Mouse (Mus musculus): ENCODE data around the gene Dip2b.
A peak's percentile ranks its signal among the peaks of the same experiment; 100 is the strongest.

The Dip2b gene

GRCm38 (mm10) chr15:100038470-100038971, at the start of gene Dip2b:
TSS of gene Dip2b (plus strand) at chr15:100038664.
- DNase-seq (ENCODE audit: low spot score in 2 of 2): peak; percentile 87 to 92

GRCm38 (mm10) chr15:99993100-99993499, 45.4 kb upstream of the Dip2b start:
- DNase-seq (ENCODE audit: low spot score in 2 of 2): no peak

DNA sequence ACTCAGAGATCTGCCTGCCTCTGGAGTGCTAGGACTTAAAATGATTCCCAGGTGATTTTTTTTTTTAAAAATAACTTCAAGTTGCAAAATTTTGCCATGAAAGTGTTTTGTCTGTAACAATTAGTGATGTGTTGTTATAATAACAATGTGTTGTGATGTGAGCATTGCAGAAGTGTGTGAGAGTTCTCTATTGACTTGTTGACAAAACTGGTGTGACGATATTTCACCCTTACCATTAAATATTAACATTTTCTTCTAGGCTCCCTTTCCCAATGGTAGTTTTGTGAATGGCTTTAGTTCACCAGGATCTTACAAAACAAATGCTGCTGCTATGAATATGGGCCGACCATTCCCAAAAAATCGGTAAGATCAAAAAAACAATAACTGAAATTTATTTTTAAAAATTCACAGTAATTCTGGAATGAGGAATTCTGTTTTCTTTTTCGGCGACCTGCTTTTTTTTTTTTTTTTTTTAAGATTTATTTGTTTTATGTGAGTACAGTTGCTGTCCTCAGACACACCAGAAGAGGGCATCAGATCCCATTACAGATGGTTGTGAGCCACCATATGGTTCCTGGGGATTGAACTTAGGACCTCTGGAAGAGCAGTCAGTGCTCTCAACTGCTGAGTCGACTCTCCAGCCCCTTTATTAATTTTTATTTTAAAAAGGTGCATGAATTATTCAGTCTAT, 41.2 kb upstream of the Dip2b start:
- no peak for DNase-seq (ENCODE audit: low spot score in 2 of 2)

DNA sequence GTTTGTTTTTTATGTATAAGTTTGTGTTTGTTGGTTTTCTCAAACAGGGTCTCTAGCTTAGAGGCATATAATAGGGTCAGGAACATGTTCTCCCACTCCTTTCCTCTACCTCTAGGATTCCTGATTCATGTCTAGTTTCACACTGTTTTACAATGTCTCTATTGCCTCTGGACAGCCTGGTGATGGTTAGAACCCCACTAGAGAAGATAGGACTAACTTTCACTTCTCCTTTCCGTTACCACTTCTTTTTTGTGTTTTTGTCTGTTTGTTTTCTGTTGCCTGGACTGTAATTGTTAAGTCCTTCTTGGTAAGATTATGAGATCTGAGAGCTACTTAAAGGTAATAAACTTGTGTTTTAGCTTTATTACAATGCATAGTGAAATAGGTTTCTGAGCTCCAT, 39.1 kb upstream of the Dip2b start:
- DNase-seq (ENCODE audit: low spot score in 2 of 2): no peak

GRCm38 (mm10) chr15:100004677-100005273, 33.7 kb upstream of the Dip2b start:
- no peak for DNase-seq (ENCODE audit: low spot score in 2 of 2)

DNA sequence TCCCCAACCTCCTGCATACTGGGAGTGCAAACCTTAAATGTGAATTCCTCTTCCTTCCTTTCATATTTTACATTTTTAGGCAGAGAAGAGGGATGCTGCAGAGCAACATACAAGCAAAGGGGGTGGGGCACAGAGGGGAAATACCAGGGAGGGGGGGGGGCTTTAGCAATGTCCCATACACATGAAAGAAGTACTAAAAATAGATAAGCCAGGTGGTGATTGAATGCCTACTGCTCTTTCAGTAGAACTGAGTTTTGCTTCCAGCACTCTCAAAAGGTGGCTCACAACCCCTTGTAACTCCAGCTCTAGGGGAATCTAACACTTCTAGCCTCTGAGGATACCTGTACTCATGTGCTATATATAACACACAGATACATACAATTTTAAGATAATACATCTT, 32.3 kb upstream of the Dip2b start:
- DNase-seq (ENCODE audit: low spot score in 2 of 2): no peak

DNA sequence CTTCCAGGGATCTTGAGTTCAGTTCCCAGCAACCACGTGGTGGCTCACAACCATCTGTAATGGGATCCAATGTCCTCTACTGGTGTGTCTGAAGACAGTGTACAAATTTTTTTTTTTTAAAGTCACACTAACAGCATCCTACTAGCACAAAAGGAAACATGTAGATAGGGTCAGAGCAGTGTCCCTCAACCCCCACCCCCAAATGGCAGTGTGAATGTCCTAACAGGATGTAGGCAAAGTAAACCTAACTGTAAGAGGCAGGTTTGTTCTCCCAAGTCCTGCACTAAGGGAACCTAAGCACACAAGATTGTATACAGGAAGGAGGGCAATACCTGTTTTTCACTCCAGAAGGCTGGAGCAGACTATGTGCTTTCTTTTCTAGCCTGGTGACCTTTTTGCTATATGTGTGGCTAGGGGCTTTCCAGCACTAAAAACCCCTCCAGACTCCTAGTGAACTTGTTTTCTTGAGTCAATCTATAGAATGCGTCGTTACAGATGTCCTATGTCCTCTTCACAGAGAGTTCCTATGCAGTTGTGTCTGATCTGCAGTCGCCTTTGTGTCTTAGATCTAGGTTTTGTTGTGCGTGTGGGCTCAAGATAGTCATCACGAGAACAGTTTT, 20.1 kb upstream of the Dip2b start:
- DNase-seq (ENCODE audit: low spot score in 2 of 2): no peak

DNA sequence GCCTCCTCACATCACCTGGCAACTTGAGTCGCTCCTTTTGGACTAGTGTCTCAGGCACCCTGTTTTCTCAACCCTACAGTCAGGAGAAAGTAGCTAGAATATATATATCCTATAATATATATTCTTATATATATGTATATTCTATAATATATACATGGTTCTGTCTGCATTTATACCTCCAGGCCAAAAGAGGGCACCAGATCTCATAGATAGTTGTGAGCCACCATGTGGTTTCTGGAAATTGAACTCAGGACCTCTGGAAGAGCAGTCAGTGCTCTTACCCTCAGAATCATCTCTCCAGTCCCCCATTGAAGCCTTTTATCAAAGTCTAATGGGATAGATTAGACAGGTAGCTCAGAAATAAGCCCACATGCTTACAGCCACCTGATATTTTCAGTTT, 17.3 kb upstream of the Dip2b start:
- no peak for DNase-seq (ENCODE audit: low spot score in 2 of 2)

DNA sequence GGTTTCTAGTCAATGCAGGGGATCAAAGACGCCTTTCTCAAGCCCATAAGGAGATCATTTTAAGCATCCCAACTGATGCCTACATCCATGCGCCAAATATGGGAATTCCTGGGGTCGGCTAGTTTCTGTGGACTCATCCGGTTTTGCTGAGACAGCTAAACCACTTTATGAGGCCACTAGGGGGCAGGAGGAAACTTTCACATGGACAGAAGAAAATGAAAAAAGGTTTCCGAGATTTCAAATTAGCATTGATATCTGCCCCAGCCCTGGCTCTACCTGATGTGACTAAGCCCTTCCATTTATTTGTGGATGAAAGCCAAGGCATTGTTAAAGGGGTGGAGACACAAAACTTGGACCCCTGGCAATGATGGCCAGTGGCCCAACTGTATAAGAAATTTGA, 15.5 kb upstream of the Dip2b start:
- peak; percentile 33 to 44 for DNase-seq (ENCODE audit: low spot score in 2 of 2)

DNA sequence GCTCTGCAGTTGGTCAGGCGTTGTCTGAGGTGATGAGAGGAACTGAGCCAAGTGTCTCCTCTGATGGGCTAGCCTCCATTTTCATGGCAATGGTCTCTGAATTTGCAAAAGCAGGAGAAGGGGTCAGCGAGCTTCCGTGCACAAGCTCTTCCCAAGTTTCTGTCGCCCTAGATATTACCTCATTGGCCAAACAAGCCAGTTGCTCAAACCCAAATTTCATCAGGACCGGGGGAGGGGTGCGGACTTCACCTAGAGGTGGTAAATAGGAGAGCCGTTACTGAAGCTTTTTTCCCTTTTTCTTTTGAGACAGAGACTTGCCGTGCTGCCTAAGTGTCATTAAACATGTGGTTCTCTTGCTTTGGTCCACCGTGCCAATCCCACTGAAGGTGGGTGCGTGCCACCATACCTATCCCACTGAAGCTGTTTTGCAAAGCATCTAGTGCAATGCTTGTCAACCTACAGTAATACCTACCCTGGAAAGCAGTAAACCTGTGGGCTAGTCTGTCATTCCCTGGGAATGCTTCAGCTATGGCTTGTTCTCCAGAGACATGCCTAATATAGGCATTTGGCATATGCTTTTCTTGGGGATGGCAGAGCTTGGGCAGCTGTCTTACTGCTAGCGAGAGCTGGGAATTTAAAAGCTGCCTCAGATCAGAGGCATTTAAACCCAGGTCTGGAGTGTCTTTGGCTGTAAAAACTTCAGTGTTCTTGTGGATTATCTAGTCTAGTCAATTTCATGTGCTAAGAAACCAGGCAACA, 13.2 kb upstream of the Dip2b start:
- no peak for DNase-seq (ENCODE audit: low spot score in 2 of 2)

- no peak for DNase-seq (ENCODE audit: low spot score in 2 of 2)
These were observed 10.3 kb upstream of the Dip2b start for GRCm38 (mm10) chr15:100028133-100028532.

- DNase-seq (ENCODE audit: low spot score in 2 of 2): no peak
These were observed 9.0 kb upstream of the Dip2b start for GRCm38 (mm10) chr15:100029497-100029896.

- DNase-seq (ENCODE audit: low spot score in 2 of 2): no peak
These were observed 8.6 kb upstream of the Dip2b start for GRCm38 (mm10) chr15:100029900-100030299.

DNA sequence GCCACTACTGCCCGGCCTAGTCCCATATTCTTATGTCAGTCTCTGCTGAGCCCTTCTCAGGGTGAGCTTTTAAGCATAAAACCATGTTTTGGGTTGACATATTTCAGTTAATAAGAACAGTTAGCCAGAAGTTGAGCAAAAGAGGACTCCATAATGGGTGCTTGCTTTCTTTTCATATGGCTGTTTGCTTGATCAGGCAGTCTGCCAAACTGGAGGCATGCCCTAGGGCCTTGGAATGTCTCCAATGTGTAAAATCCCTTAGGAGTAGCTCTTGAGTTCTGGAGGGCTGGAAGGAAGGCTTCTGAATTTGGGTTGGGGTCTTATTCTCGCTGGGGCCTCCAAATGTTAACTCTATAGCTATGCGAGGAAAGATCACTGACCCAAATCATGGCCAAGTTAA, 5.9 kb upstream of the Dip2b start:
- DNase-seq (ENCODE audit: low spot score in 2 of 2): no peak

GRCm38 (mm10) chr15:100039001-100039701, 687 bp downstream of the Dip2b start:
- peak; percentile 47 to 50 for DNase-seq (ENCODE audit: low spot score in 2 of 2)

DNA sequence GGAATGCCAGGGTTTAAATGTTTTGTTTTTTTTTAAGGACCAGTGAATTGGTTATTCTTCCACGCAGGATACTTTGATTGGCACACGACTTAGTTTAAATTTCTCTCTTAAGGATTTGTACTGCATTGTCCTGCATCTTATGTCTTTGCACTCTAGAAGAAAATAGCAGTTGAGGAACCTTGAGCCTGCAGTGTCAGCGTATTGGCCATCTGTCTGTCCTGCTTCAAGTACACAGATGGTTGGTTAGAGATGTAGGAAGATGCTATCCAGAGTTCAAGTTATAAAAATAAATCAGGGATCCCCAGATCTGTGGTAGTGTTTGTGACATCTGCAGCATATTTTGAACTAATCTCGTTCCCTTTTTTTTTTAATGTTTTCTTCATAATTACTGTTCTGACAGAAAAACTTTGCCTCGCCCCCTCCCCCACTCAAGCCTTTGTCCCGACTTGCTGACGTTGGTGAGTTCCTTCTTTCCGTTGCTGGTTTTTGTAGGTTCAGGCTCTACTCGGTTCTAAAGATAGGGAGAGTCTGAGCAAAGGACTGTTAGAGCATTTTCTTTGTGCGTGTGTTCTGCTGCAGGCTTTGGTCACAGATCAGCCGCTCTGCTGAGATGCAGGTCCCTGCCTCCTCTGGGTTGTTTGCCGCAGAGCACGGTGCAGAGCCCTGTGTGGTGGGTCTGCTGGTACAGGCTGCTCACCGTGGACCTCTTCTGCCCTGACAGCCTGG, 2.2 kb downstream of the Dip2b start:
- peak; percentile 23 to 58 for DNase-seq (ENCODE audit: low spot score in 2 of 2)

GRCm38 (mm10) chr15:100041267-100042047, 3.0 kb downstream of the Dip2b start:
- DNase-seq (ENCODE audit: low spot score in 2 of 2): peak in 1 of 2 experiments; percentile 37

GRCm38 (mm10) chr15:100042048-100042400, 3.6 kb downstream of the Dip2b start:
- no peak for DNase-seq (ENCODE audit: low spot score in 2 of 2)

DNA sequence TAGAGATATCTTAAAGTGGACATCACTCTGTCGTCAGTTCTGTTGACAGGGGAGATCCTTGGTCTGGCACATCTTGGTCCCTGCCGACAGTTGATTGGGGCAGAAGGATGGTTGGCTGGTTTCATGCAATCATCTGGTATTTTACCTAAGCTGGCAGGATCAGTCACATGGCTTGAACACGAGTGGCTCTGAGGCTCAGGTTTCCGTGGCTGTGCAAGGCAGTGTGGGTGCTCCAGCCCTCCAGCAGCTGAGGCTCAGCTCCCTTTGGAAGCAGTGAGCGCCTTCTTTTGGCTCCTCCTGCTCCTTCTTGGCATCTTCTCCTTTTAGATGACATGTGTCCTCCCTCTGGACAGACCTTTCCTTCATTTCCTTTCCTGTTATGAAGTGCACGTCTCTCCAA, 7.1 kb downstream of the Dip2b start:
- DNase-seq (ENCODE audit: low spot score in 2 of 2): no peak

GRCm38 (mm10) chr15:100049496-100050087, 11.1 kb downstream of the Dip2b start:
- DNase-seq (ENCODE audit: low spot score in 2 of 2): no peak

Measured in heart, adult 9 months (tissue).